Mouse (Mus musculus) spleen, adult 2 months (tissue): Measurements from ENCODE around the gene Rnf227.

ENCODE experiments used
- CTCF ChIP-seq: fragments of 200-500 bp; IDR thresholded peaks from 2 replicates; pipeline ENCODE4 v1.5.1; 2011; ENCODE audit warnings: mild to moderate bottlenecking, inconsistent platforms; ENCODE audit not compliant: insufficient read depth, insufficient read length, insufficient replicate concordance; ENCODE audit errors: extremely low read depth
- POLR2A ChIP-seq: fragments of 200-500 bp; IDR thresholded peaks from 2 replicates; pipeline ENCODE4 v1.6.1; 2011; ENCODE audit warnings: low read depth, low read length, inconsistent platforms

- no peak for TF ChIP-seq CTCF
- peak; percentile 52; the same call in 1 of the 2 replicates for TF ChIP-seq POLR2A
These were observed 26.0 kb downstream of the Rnf227 start for GRCm38 (mm10) chr11:69366157-69366854.
